Comparison of ENCODE assay signal across 9 mouse cellular contexts in genomic region chr17:55969560-55969959, GRCm38 (mm10). TPM values are rescaled to one million over a fixed set of nuclear protein-coding genes. Genes with fewer than 3 reads are reported as not detected.
DNase-seq lines count a peak whose midpoint lies in the region; ATAC-seq lines count a peak whose summit lies in the region.
"Had no signal": no experiment of that assay in that cellular context is flagged by ENCODE, and none has a peak within 500 bp of the region (broad histone marks: within the 10 kb centered on the region; RNA-seq: fewer than 3 reads in every experiment).

No protein-coding gene starts in this region.

- ATAC-seq in forebrain, embryonic 13.5 days: peak; percentile 52
- ATAC-seq in neural tube, embryonic 15.5 days (ENCODE audit: low FRiP score): peak; percentile 73
- no peak for ATAC-seq in liver, embryonic 12.5 days

- no peaks in the 10 kb centered on the region for H3K27me3 ChIP-seq in forebrain, embryonic 13.5 days
- no peaks in the 10 kb centered on the region for H3K27me3 ChIP-seq in neural tube, embryonic 15.5 days (replicated peaks)
- peaks cover 65% of the 10 kb centered on the region for H3K27me3 ChIP-seq in liver, embryonic 12.5 days (replicated peaks)

- peaks cover 56% of the 10 kb centered on the region for H3K36me3 ChIP-seq in forebrain, embryonic 13.5 days (ENCODE audit: poor library complexity, severe bottlenecking)
- H3K36me3 ChIP-seq in neural tube, embryonic 15.5 days: peaks cover 45% of the 10 kb centered on the region
- peaks cover 38% of the 10 kb centered on the region for H3K36me3 ChIP-seq in liver, embryonic 12.5 days

- 32% methylated on average over 14 of the region's 14 CpGs for WGBS in forebrain, embryonic 13.5 days
- 16% methylated on average over 14 of the region's 14 CpGs for WGBS in neural tube, embryonic 15.5 days
- WGBS in liver, embryonic 12.5 days (ENCODE audit: insufficient replicate concordance): 50% methylated on average over 14 of the region's 14 CpGs

- H3K4me2 ChIP-seq in forebrain, embryonic 13.5 days: peak overlapping the region; percentile 67
- peak overlapping the region; percentile 90 for H3K4me2 ChIP-seq in neural tube, embryonic 15.5 days
- H3K4me2 ChIP-seq in liver, embryonic 12.5 days: no peak overlapping the region

- peaks cover 31% of the 10 kb centered on the region for H3K4me1 ChIP-seq in forebrain, embryonic 13.5 days
- peaks cover 46% of the 10 kb centered on the region for H3K4me1 ChIP-seq in neural tube, embryonic 15.5 days
- H3K4me1 ChIP-seq in liver, embryonic 12.5 days: peaks cover 16% of the 10 kb centered on the region

- H3K9ac ChIP-seq in forebrain, embryonic 13.5 days: peak overlapping the region; percentile 72
- H3K9ac ChIP-seq in neural tube, embryonic 15.5 days (replicated peaks): peak overlapping the region; percentile 65; the same call in 1 of the 2 replicates
- no peak overlapping the region for H3K9ac ChIP-seq in liver, embryonic 12.5 days

- H3K9me3 ChIP-seq in forebrain, embryonic 13.5 days (replicated peaks): no peaks in the 10 kb centered on the region
- no peaks in the 10 kb centered on the region for H3K9me3 ChIP-seq in neural tube, embryonic 15.5 days (replicated peaks)
- H3K9me3 ChIP-seq in liver, embryonic 12.5 days (replicated peaks): no peaks in the 10 kb centered on the region

- H3K4me3 ChIP-seq in forebrain, embryonic 13.5 days: peak overlapping the region; percentile 50
- H3K4me3 ChIP-seq in neural tube, embryonic 15.5 days (replicated peaks): peak overlapping the region; percentile 51
- no peak overlapping the region; the same call in 1 of the 2 replicates for H3K4me3 ChIP-seq in liver, embryonic 12.5 days
- H3K4me3 ChIP-seq: myocyte had no signal

- peak overlapping the region; percentile 69 for H3K27ac ChIP-seq in forebrain, embryonic 13.5 days
- H3K27ac ChIP-seq in neural tube, embryonic 15.5 days (replicated peaks): peak overlapping the region; percentile 85
- no peak overlapping the region for H3K27ac ChIP-seq in liver, embryonic 12.5 days

- DNase-seq in right cerebral cortex, postnatal 10 days (ENCODE audit: low spot score in 2 of 2): peak; percentile 75 to 80
- DNase-seq in right cerebral cortex, postnatal 25 days: no peak
- DNase-seq in kidney, postnatal 14 days: peak; percentile 73
- DNase-seq in spleen, adult 12 weeks (ENCODE audit: low spot score): no peak
- DNase-seq in yolk sac, embryonic 10.5 days (ENCODE audit: low spot score): no peak

RNA-seq across cellular contexts. Expression of gene Shd, which starts 0.7 kb away (rescaled TPM):
- polyA plus RNA-seq in forebrain, embryonic 13.5 days (2015; fragmentation: Nextera tagmentation; extraction: Ambion mirVana): 102 TPM in 2 replicates
- polyA plus RNA-seq in neural tube, embryonic 15.5 days (2015; fragmentation: Nextera tagmentation; extraction: Ambion mirVana): 152 and 195 TPM in 2 replicates
- 0.81 and 0.95 TPM in 2 replicates for polyA plus RNA-seq in liver, embryonic 12.5 days (2016; fragmentation: Nextera tagmentation; extraction: Ambion mirVana)

RNA-seq across cellular contexts. Expression of gene Yju2, which starts 10.7 kb away (rescaled TPM):
- 29.2 and 32.1 TPM in 2 replicates for polyA plus RNA-seq in forebrain, embryonic 13.5 days (2015; fragmentation: Nextera tagmentation; extraction: Ambion mirVana)
- 19.5 and 23.5 TPM in 2 replicates for polyA plus RNA-seq in neural tube, embryonic 15.5 days (2015; fragmentation: Nextera tagmentation; extraction: Ambion mirVana)
- 14.6 and 15.6 TPM in 2 replicates for polyA plus RNA-seq in liver, embryonic 12.5 days (2016; fragmentation: Nextera tagmentation; extraction: Ambion mirVana)

RNA-seq across cellular contexts. Expression of gene Fsd1, which starts 16.7 kb away (rescaled TPM):
- 96.0 and 113 TPM in 2 replicates for polyA plus RNA-seq in forebrain, embryonic 13.5 days (2015; fragmentation: Nextera tagmentation; extraction: Ambion mirVana)
- polyA plus RNA-seq in neural tube, embryonic 15.5 days (2015; fragmentation: Nextera tagmentation; extraction: Ambion mirVana): 189 and 228 TPM in 2 replicates
- polyA plus RNA-seq in liver, embryonic 12.5 days (2016; fragmentation: Nextera tagmentation; extraction: Ambion mirVana): 1.7 and 2.3 TPM in 2 replicates

RNA-seq across cellular contexts. Expression of gene Ebi3, which starts 17.1 kb away (rescaled TPM):
- polyA plus RNA-seq in forebrain, embryonic 13.5 days (2015; fragmentation: Nextera tagmentation; extraction: Ambion mirVana): 2.4 and 2.6 TPM in 2 replicates
- polyA plus RNA-seq in neural tube, embryonic 15.5 days (2015; fragmentation: Nextera tagmentation; extraction: Ambion mirVana): 7.4 and 9.0 TPM in 2 replicates
- 4.5 and 5.4 TPM in 2 replicates for polyA plus RNA-seq in liver, embryonic 12.5 days (2016; fragmentation: Nextera tagmentation; extraction: Ambion mirVana)
- polyA plus RNA-seq: myocyte had no signal

RNA-seq across cellular contexts. Expression of gene Zfp119b, which starts 20.3 kb away (rescaled TPM):
- 6.6 and 7.3 TPM in 2 replicates for polyA plus RNA-seq in forebrain, embryonic 13.5 days (2015; fragmentation: Nextera tagmentation; extraction: Ambion mirVana)
- 9.2 and 9.3 TPM in 2 replicates for polyA plus RNA-seq in neural tube, embryonic 15.5 days (2015; fragmentation: Nextera tagmentation; extraction: Ambion mirVana)
- polyA plus RNA-seq in liver, embryonic 12.5 days (2016; fragmentation: Nextera tagmentation; extraction: Ambion mirVana): 1.8 and 2.5 TPM in 2 replicates

Comparison
In these comparisons a context has a peak if more than half of its experiments do, and no peak if none do; other contexts are left out.
1. DNase-seq: peak in right cerebral cortex, postnatal 10 days (2 of 2) and kidney, postnatal 14 days (single experiment); none in right cerebral cortex, postnatal 25 days (single experiment), spleen, adult 12 weeks (single experiment) and yolk sac, embryonic 10.5 days (single experiment).
2. RNA of gene Shd, which starts 0.7 kb away (polyA plus RNA-seq): 152 to 195 TPM in neural tube, embryonic 15.5 days and 102 TPM in forebrain, embryonic 13.5 days; 0.81 to 0.95 TPM in liver, embryonic 12.5 days; every median in the first group is over 10 times any median in the second.
3. RNA of gene Fsd1, which starts 16.7 kb away (polyA plus RNA-seq): 189 to 228 TPM in neural tube, embryonic 15.5 days and 96.0 to 113 TPM in forebrain, embryonic 13.5 days; 1.7 to 2.3 TPM in liver, embryonic 12.5 days; every median in the first group is over 10 times any median in the second.